Mouse (Mus musculus): ENCODE results near the gene Gbp7. TPM values are rescaled to one million over a fixed set of nuclear protein-coding genes. Genes with fewer than 3 reads are reported as not detected.

The Gbp7 gene
- polyA plus RNA-seq (2015; fragmentation: Nextera tagmentation; extraction: Ambion mirVana): 12.6 and 15.6 TPM in 2 replicates

DNA sequence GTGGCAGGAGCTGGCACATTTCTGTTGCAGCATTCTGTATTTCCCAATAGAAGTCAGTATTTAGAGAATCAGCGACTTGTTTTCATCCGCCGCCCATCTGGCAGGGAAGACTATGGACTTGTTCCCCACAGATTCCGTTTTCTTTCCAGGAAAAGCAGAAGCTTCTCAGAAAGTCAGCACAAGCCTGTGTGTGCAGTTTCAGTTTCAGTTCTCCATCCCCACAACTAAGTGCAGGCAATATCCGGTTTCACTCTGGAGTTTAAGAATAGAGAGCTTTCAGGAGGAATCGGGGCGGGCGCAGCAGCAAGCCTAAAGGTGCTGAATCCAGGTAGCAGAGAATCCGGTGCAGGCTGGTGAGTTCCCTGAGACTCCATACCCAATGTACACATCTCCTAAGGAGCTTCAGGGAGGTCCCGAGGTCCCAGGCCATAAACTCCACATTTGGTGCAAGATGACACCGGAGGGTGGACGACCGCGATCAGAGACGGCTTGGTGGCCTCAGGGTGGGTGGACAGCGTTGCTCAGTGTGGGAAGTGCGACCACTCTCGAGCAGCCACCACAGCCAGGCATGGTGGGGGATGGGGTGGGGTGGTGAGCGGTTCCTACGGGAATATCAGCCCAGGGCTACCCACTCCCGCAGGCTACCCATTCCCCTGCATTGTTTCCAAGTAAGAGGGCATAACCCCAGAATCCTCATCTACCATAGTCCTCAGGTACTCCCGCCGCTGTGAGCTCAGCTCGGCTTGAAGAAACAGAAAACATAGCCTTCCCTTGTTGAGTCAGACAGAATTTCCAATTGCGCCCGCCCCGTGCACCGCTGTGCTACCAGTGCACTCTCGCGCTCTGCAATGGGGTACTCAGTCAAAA is at the start of gene Gbp7:
TSS of gene Gbp7 (plus strand) at position 256 of the 867 bp plus-strand sequence.
- Histone ChIP-seq H3K9me3 (ENCODE audit: low read length) (no peaks in the 10 kb centered on the region), H3K27me3 (replicated peaks; ENCODE audit: insufficient read depth, low read length) (no peaks in the 10 kb centered on the region), H3K4me1 (ENCODE audit: insufficient read depth, low read depth, low read length) (no peaks in the 10 kb centered on the region), H3K4me2 (replicated peaks; ENCODE audit: low read depth, low read length) (peak within 1 kb of the TSS; percentile 86), H3K9ac (replicated peaks; ENCODE audit: low read depth) (peak within 1 kb of the TSS; percentile 27), H3K36me3 (ENCODE audit: insufficient read depth, low read length) (no peaks in the 10 kb centered on the region), H3K4me3 (ENCODE audit: low read depth, low read length) (peak within 1 kb of the TSS; percentile 63), H3K27ac (ENCODE audit: low read length) (peak within 1 kb of the TSS; percentile 39)
- 2% methylated on average over 30 of the region's 30 CpGs for WGBS
- DNase-seq (ENCODE audit: low spot score) (peak; percentile 93), ATAC-seq (peak; percentile 89)
- TF ChIP-seq CTCF (IDR thresholded peaks at IDR 0.05) (no peak), EP300 (IDR thresholded peaks at IDR 0.05) (peak; percentile 66)

- TF ChIP-seq EP300 (IDR thresholded peaks at IDR 0.05) (no peak), CTCF (IDR thresholded peaks at IDR 0.05) (peak; percentile 99)
- H3K4me3 ChIP-seq (ENCODE audit: low read depth, low read length): no peak overlapping the region
- no peaks in the 10 kb centered on the region for H3K4me1 ChIP-seq (ENCODE audit: insufficient read depth, low read depth, low read length)
- WGBS: 63% methylated on average over 1 of the region's 1 CpGs
- H3K9ac ChIP-seq (replicated peaks; ENCODE audit: low read depth): no peak overlapping the region
- no peaks in the 10 kb centered on the region for H3K36me3 ChIP-seq (ENCODE audit: insufficient read depth, low read length)
- no peak overlapping the region for H3K4me2 ChIP-seq (replicated peaks; ENCODE audit: low read depth, low read length)
- DNase-seq (ENCODE audit: low spot score) (peak; percentile 90), ATAC-seq (peak; percentile 39; the same call in 1 of the 2 replicates)
- no peaks in the 10 kb centered on the region for H3K27me3 ChIP-seq (replicated peaks; ENCODE audit: insufficient read depth, low read length)
- H3K9me3 ChIP-seq (ENCODE audit: low read length): no peaks in the 10 kb centered on the region
- H3K27ac ChIP-seq (ENCODE audit: low read length): no peak overlapping the region
These were observed 39.7 kb upstream of the Gbp7 start for GRCm38 (mm10) chr3:142490465-142490864.

GRCm38 (mm10) chr3:142493536-142494061 is 36.5 kb upstream of the Gbp7 start, which contains the start of gene Gbp5:
Gene Gbp5 (plus strand): TSS chr3:142493978.
- Histone ChIP-seq H3K9ac (replicated peaks; ENCODE audit: low read depth) (no peak within 1 kb of the TSS), H3K27ac (ENCODE audit: low read length) (no peak within 1 kb of the TSS), H3K9me3 (ENCODE audit: low read length) (no peaks in the 10 kb centered on the region), H3K36me3 (ENCODE audit: insufficient read depth, low read length) (no peaks in the 10 kb centered on the region), H3K4me1 (ENCODE audit: insufficient read depth, low read depth, low read length) (no peaks in the 10 kb centered on the region), H3K4me3 (ENCODE audit: low read depth, low read length) (no peak within 1 kb of the TSS), H3K27me3 (replicated peaks; ENCODE audit: insufficient read depth, low read length) (no peaks in the 10 kb centered on the region), H3K4me2 (replicated peaks; ENCODE audit: low read depth, low read length) (no peak within 1 kb of the TSS)
- WGBS: 16% methylated on average over 6 of the region's 6 CpGs
- DNase-seq (ENCODE audit: low spot score) (peak; percentile 95), ATAC-seq (peak; percentile 91)
- TF ChIP-seq EP300 (IDR thresholded peaks at IDR 0.05): peak; percentile 94
- peak; percentile 86 for TF ChIP-seq CTCF (IDR thresholded peaks at IDR 0.05)

GRCm38 (mm10) chr3:142495146-142495655 is 34.9 kb upstream of the Gbp7 start:
- Histone ChIP-seq H3K27me3 (replicated peaks; ENCODE audit: insufficient read depth, low read length) (no peaks in the 10 kb centered on the region), H3K9me3 (ENCODE audit: low read length) (no peaks in the 10 kb centered on the region), H3K4me3 (ENCODE audit: low read depth, low read length) (no peak overlapping the region), H3K4me1 (ENCODE audit: insufficient read depth, low read depth, low read length) (no peaks in the 10 kb centered on the region), H3K9ac (replicated peaks; ENCODE audit: low read depth) (no peak overlapping the region), H3K4me2 (replicated peaks; ENCODE audit: low read depth, low read length) (no peak overlapping the region), H3K36me3 (ENCODE audit: insufficient read depth, low read length) (no peaks in the 10 kb centered on the region), H3K27ac (ENCODE audit: low read length) (no peak overlapping the region)
- ATAC-seq (no peak), DNase-seq (ENCODE audit: low spot score) (no peak)
- 95% methylated on average over 5 of the region's 5 CpGs for WGBS
- TF ChIP-seq CTCF (IDR thresholded peaks at IDR 0.05) (no peak), EP300 (IDR thresholded peaks at IDR 0.05) (no peak)

DNA sequence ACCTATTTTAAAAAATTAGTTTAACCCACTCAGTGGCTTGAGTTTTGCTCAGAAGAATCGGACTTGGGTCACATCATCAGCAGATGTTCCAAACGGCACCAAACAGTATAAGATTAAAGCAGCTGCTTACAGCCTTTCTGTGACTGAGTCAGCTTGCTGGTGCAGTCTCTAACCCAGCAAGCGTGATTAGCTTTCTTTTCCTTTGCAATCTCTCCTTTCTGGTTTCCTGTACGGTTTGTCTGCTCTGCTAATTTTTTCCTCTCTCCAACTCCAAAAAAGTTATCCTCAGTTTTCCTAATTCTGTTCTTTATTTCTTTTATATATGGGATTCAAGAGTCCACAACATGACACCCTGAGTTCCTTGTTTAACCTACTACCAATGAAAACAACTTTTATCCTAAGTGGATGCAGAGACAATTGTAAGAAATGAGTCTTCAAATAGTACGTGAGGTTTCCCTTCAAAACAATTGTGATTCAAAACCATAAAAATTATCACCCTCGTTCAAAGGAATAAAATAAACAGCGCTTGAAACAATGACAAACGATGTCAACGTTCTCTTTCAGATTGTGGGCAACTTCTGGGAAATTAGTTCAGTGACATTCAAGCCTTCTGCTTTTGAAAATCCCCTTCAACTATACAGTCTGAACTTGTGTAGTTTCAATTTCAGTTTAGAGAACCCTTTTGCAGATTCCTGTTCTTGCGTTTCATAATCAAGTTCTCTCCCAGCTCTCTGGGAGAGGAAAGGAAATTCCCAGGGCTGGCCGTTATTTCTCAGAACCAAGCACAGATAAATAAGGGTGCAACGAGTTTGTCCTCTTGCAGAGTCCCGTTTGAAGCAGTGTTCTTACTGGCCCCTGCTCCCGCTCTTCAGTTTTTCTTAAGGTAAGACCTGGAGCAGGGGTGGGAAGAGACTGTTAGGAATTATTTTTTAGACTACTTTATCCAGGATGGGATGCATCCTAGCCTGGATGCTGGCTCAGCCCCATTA is 33.7 kb upstream of the Gbp7 start:
- H3K9me3 ChIP-seq (ENCODE audit: low read length): no peaks in the 10 kb centered on the region
- H3K4me1 ChIP-seq (ENCODE audit: insufficient read depth, low read depth, low read length): no peaks in the 10 kb centered on the region
- H3K27me3 ChIP-seq (replicated peaks; ENCODE audit: insufficient read depth, low read length): no peaks in the 10 kb centered on the region
- WGBS: 27% methylated on average over 14 of the region's 14 CpGs
- ATAC-seq (no peak), DNase-seq (ENCODE audit: low spot score) (peak; percentile 64)
- H3K27ac ChIP-seq (ENCODE audit: low read length): peak overlapping the region; percentile 16; the same call in 1 of the 2 replicates
- H3K9ac ChIP-seq (replicated peaks; ENCODE audit: low read depth): 0 out of 2 replicates have a peak overlapping the region, but pooled peaks have one; percentile 16
- TF ChIP-seq EP300 (IDR thresholded peaks at IDR 0.05) (no peak), CTCF (IDR thresholded peaks at IDR 0.05) (no peak)
- peak overlapping the region; percentile 51 for H3K4me2 ChIP-seq (replicated peaks; ENCODE audit: low read depth, low read length)
- peak overlapping the region; percentile 35 for H3K4me3 ChIP-seq (ENCODE audit: low read depth, low read length)
- H3K36me3 ChIP-seq (ENCODE audit: insufficient read depth, low read length): no peaks in the 10 kb centered on the region

All from lung, postnatal 0 days (tissue).